Comparison of ENCODE assay signal across 21 mouse cellular contexts in the genomic region with DNA sequence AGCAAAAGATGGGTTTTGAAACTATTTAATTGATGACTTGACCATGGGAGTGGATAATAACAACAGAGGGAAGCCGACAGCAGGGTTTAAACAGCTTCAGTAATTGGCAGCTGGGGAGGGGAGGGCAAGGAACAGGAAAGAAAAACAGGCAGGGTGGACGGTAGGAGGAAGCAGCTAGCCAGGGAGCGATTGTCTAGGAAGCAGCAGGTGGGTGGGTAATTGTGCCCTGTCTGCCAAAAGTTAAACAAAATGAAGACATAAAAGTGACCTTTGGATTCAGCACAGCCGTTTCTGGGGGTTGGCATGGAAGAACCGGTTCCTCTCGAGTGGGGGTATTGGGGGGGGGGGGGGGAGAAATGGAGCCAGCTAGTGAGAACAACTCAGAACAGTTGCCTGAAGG.
"Had no signal": no experiment of that assay in that cellular context is flagged by ENCODE, and none has a peak within 500 bp of the region (broad histone marks: within the 10 kb centered on the region; RNA-seq: fewer than 3 reads in every experiment).

No protein-coding gene starts in this region.

- ATAC-seq: liver, postnatal 0 days had no signal

- H3K36me3 ChIP-seq: kidney, embryonic 15.5 days; limb, embryonic 12.5 days; limb, embryonic 15.5 days; lung, embryonic 15.5 days; stomach, embryonic 15.5 days had no signal

- H3K27me3 ChIP-seq: kidney, embryonic 15.5 days; limb, embryonic 12.5 days; limb, embryonic 15.5 days; lung, embryonic 15.5 days; stomach, embryonic 15.5 days had no signal

- H3K4me1 ChIP-seq: limb, embryonic 15.5 days; lung, embryonic 15.5 days; stomach, embryonic 15.5 days had no signal

- H3K4me3 ChIP-seq: kidney, embryonic 15.5 days; limb, embryonic 12.5 days; limb, embryonic 15.5 days; lung, embryonic 15.5 days; megakaryocyte, embryonic 14.5 days; stomach, embryonic 15.5 days had no signal

- H3K9ac ChIP-seq: kidney, embryonic 15.5 days; limb, embryonic 12.5 days; limb, embryonic 15.5 days; liver, embryonic 14.5 days; liver, postnatal 0 days; lung, embryonic 15.5 days; stomach, embryonic 15.5 days had no signal

- H3K4me2 ChIP-seq: kidney, embryonic 15.5 days; limb, embryonic 12.5 days; limb, embryonic 15.5 days; liver, embryonic 11.5 days; lung, embryonic 15.5 days; midbrain, embryonic 11.5 days; stomach, embryonic 15.5 days had no signal

- DNase-seq: kidney, adult 11 months; kidney, adult 8-10 months; kidney, postnatal 10 days; kidney, postnatal 4 days; left cerebral cortex, postnatal 4 days; liver, postnatal 0 days; lung, postnatal 36 days; midbrain, embryonic 14.5 days; right cerebral cortex, postnatal 25 days; spleen, adult 18-20 months; thymus, adult 2 months; thymus, postnatal 14 days had no signal

- H3K27ac ChIP-seq: kidney, embryonic 15.5 days; limb, embryonic 12.5 days; limb, embryonic 15.5 days; liver, embryonic 14.5 days; lung, embryonic 15.5 days; stomach, embryonic 15.5 days had no signal

- H3K9me3 ChIP-seq: kidney, embryonic 15.5 days; limb, embryonic 15.5 days; lung, embryonic 15.5 days; stomach, embryonic 15.5 days had no signal
